8 mouse cellular contexts compared by ENCODE assay signal in genomic region chr16:38321452-38321935, GRCm38 (mm10). TPM values are rescaled to one million over a fixed set of nuclear protein-coding genes. Genes with fewer than 3 reads are reported as not detected.
A peak's percentile ranks its signal among the peaks of the same experiment; 100 is the strongest.
DNase-seq lines count a peak whose midpoint lies in the region; ATAC-seq lines count a peak whose summit lies in the region.

No protein-coding gene starts in this region.

- H3K4me1 ChIP-seq in limb, embryonic 11.5 days (ENCODE audit: control insufficient read depth, insufficient read depth, low read length), result no peaks in the 10 kb centered on the region
- H3K4me1 ChIP-seq in midbrain, embryonic 14.5 days (ENCODE audit: control insufficient read depth, insufficient read depth, low read length), result no peaks in the 10 kb centered on the region

- H3K36me3 ChIP-seq in limb, embryonic 11.5 days (ENCODE audit: control insufficient read depth, insufficient read depth, low read length), result no peaks in the 10 kb centered on the region
- H3K36me3 ChIP-seq in midbrain, embryonic 14.5 days (ENCODE audit: control insufficient read depth, insufficient read depth, low read length), result no peaks in the 10 kb centered on the region
- H3K36me3 ChIP-seq in splenic B cell, adult 2 months (ENCODE audit: control insufficient read depth, insufficient read depth, low read length, poor library complexity, severe bottlenecking), result no peaks in the 10 kb centered on the region

- H3K9ac ChIP-seq in limb, embryonic 11.5 days (ENCODE audit: low read length), result no peak overlapping the region
- no peak overlapping the region for H3K9ac ChIP-seq in midbrain, embryonic 14.5 days (replicated peaks; ENCODE audit: low read length)

- ATAC-seq in limb, embryonic 11.5 days (ENCODE audit: insufficient number of reproducible peaks, low FRiP score, low TSS enrichment, low read depth), result no peak
- peak; percentile 66 for ATAC-seq in midbrain, embryonic 14.5 days (ENCODE audit: low FRiP score, low TSS enrichment)

- H3K4me3 ChIP-seq in limb, embryonic 11.5 days (ENCODE audit: low read depth, low read length), result no peak overlapping the region
- 0 out of 2 replicates have a peak overlapping the region, but pooled peaks have one; percentile 12 for H3K4me3 ChIP-seq in midbrain, embryonic 14.5 days (replicated peaks; ENCODE audit: low read depth, low read length)

- H3K27ac ChIP-seq in limb, embryonic 11.5 days (replicated peaks; ENCODE audit: low read depth, low read length), result no peak overlapping the region
- H3K27ac ChIP-seq in midbrain, embryonic 14.5 days (replicated peaks; ENCODE audit: low read depth, low read length), result no peak overlapping the region

- WGBS in limb, embryonic 11.5 days, result 31% methylated on average over 17 of the region's 17 CpGs
- WGBS in midbrain, embryonic 14.5 days, result 32% methylated on average over 17 of the region's 17 CpGs

- no peaks in the 10 kb centered on the region for H3K9me3 ChIP-seq in limb, embryonic 11.5 days (ENCODE audit: control insufficient read depth, low read length)
- H3K9me3 ChIP-seq in midbrain, embryonic 14.5 days (ENCODE audit: control insufficient read depth, low read length), result no peaks in the 10 kb centered on the region

- peak; percentile 48 for DNase-seq in kidney, adult 18-20 months
- DNase-seq in kidney, adult 11 months, result no peak
- peak; percentile 83 to 84 for DNase-seq in cerebellum, postnatal 10 days
- DNase-seq in frontal cortex, postnatal 14 days (ENCODE audit: low spot score in 2 of 2), result peak; percentile 13 to 50
- DNase-seq in kidney, adult 9 months, result peak; percentile 44
- DNase-seq in limb, embryonic 11.5 days (ENCODE audit: low spot score), result peak; percentile 68
- DNase-seq in midbrain, embryonic 14.5 days, result peak; percentile 85
- DNase-seq in splenic B cell, adult 2 months (ENCODE audit: low read depth, low spot score), result peak; percentile 69

- peak overlapping the region; percentile 22; the same call in 1 of the 2 replicates for H3K4me2 ChIP-seq in limb, embryonic 11.5 days (ENCODE audit: low read depth, severe bottlenecking)
- peak overlapping the region; percentile 48 for H3K4me2 ChIP-seq in midbrain, embryonic 14.5 days (ENCODE audit: low read length)

- H3K27me3 ChIP-seq in limb, embryonic 11.5 days (ENCODE audit: control insufficient read depth, insufficient read depth, low read length), result no peaks in the 10 kb centered on the region
- no peaks in the 10 kb centered on the region for H3K27me3 ChIP-seq in midbrain, embryonic 14.5 days (ENCODE audit: control insufficient read depth, insufficient read depth, low read length)
- H3K27me3 ChIP-seq in splenic B cell, adult 2 months (ENCODE audit: control insufficient read depth, insufficient read depth, low read length, poor library complexity, severe bottlenecking), result no peaks in the 10 kb centered on the region

RNA-seq across cellular contexts. Expression of gene Maats1, which starts 20.4 kb away (rescaled TPM):
- polyA plus RNA-seq in limb, embryonic 11.5 days (2014; fragmentation: Nextera tagmentation; extraction: Ambion mirVana), result 0.10 and 0.20 TPM in 2 replicates
- polyA plus RNA-seq in midbrain, embryonic 14.5 days (2014; fragmentation: Nextera tagmentation; extraction: Ambion mirVana), result 0.51 and 1.0 TPM in 2 replicates

RNA-seq across cellular contexts. Expression of gene Cox17, which starts 25.3 kb away (rescaled TPM):
- 107 and 118 TPM in 2 replicates for polyA plus RNA-seq in limb, embryonic 11.5 days (2014; fragmentation: Nextera tagmentation; extraction: Ambion mirVana)
- polyA plus RNA-seq in midbrain, embryonic 14.5 days (2014; fragmentation: Nextera tagmentation; extraction: Ambion mirVana), result 83.8 and 88.1 TPM in 2 replicates

RNA-seq across cellular contexts. Expression of gene Gm21987, which starts 25.3 kb away (rescaled TPM):
- polyA plus RNA-seq in limb, embryonic 11.5 days (2014; fragmentation: Nextera tagmentation; extraction: Ambion mirVana), result not detected in 2 replicates
- polyA plus RNA-seq in midbrain, embryonic 14.5 days (2014; fragmentation: Nextera tagmentation; extraction: Ambion mirVana), result not detected in 2 replicates

RNA-seq across cellular contexts. Expression of gene Nr1i2, which starts 26.9 kb away (rescaled TPM):
- not detected in 2 replicates for polyA plus RNA-seq in limb, embryonic 11.5 days (2014; fragmentation: Nextera tagmentation; extraction: Ambion mirVana)
- polyA plus RNA-seq in midbrain, embryonic 14.5 days (2014; fragmentation: Nextera tagmentation; extraction: Ambion mirVana), result not detected in 2 replicates

RNA-seq across cellular contexts. Expression of gene Popdc2, which starts 40.5 kb away (rescaled TPM):
- 0.75 and 1.8 TPM in 2 replicates for polyA plus RNA-seq in limb, embryonic 11.5 days (2014; fragmentation: Nextera tagmentation; extraction: Ambion mirVana)
- 0.51 TPM in 2 replicates for polyA plus RNA-seq in midbrain, embryonic 14.5 days (2014; fragmentation: Nextera tagmentation; extraction: Ambion mirVana)
